Mouse (Mus musculus) liver, postnatal 0 days (tissue): ENCODE results near the gene BC024978.

Experiments
- CTCF ChIP-seq: sonication (generic); IDR thresholded peaks from 2 replicates; pipeline ENCODE4 v1.5.1; 2016; ENCODE audit warnings: antibody characterized with exemption, low read depth
- EP300 ChIP-seq: IDR thresholded peaks from 2 replicates; pipeline ENCODE4 v1.6.1; 2016; ENCODE audit warnings: antibody characterized with exemption, low read depth, mild to moderate bottlenecking

- TF ChIP-seq CTCF (no peak), EP300 (no peak)
Measured at GRCm38 (mm10) chr7:27257852-27258204, 62.2 kb downstream of the BC024978 start.
